Mouse (Mus musculus): ENCODE measurements around the gene Msmo1. TPM values are rescaled to one million over a fixed set of nuclear protein-coding genes. Genes with fewer than 3 reads are reported as not detected.

Msmo1 gene
- polyA plus RNA-seq, 1 experiment from 2014 or later: 116 TPM

DNA sequence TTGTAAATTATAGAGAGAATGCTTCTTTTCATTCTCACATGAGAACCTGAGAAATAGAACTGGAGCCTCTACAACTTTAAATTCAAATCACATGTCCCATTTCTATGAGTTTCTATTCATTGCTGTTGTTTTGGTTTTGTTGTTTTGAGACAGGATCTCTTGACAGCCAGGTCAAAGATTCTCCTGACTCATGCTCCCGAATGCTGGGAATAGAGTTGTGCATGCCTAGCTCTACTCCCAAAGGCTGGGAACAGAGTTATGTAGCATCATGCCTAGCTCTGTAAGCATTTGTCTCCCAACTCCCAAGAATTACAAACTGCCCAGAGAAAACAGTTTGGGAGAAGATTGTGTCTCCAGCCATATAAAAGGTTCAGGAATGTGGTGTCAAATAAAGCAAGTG lies 29.2 kb upstream of the Msmo1 start:
- 84% methylated on average over 1 of the region's 1 CpGs for WGBS
- Histone ChIP-seq H3K4me2 (replicated peaks; ENCODE audit: low read depth, low read length) (no peak overlapping the region), H3K36me3 (ENCODE audit: control insufficient read depth, insufficient read depth, low read length) (peaks cover 10% of the 10 kb centered on the region; the same call in 1 of the 2 replicates), H3K4me3 (ENCODE audit: low read length) (no peak overlapping the region), H3K4me1 (ENCODE audit: control insufficient read depth, insufficient read depth, low read length) (no peaks in the 10 kb centered on the region), H3K27me3 (ENCODE audit: control insufficient read depth, insufficient read depth, low read length) (no peaks in the 10 kb centered on the region), H3K9me3 (ENCODE audit: control insufficient read depth, low read length) (no peaks in the 10 kb centered on the region), H3K9ac (ENCODE audit: low read depth, low read length) (no peak overlapping the region), H3K27ac (ENCODE audit: low read depth, low read length) (no peak overlapping the region)
- no peak for ATAC-seq (ENCODE audit: low FRiP score, low TSS enrichment)

DNA sequence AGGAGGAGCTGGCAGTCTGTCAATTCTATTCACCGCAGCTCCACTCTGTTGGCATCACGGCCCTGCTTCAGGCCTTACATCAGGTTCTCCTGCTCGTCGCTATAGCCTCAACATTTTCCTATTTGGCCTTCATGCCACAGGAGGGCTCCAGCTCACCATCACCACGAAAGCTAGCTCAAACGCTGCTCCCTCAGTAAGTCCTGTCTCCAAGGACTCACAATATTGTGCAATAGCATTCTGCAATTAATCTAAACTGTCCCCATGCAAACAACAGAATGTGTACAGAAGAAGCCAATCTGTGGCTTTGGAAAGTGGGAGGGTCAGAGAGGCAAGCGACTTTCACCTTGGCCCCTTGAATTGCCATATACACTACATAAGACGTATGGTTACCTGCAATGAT lies 27.8 kb upstream of the Msmo1 start:
- no peak for ATAC-seq (ENCODE audit: low FRiP score, low TSS enrichment)
- 91% methylated on average over 8 of the region's 8 CpGs for WGBS
- Histone ChIP-seq H3K4me1 (ENCODE audit: control insufficient read depth, insufficient read depth, low read length) (no peaks in the 10 kb centered on the region), H3K27ac (ENCODE audit: low read depth, low read length) (no peak overlapping the region), H3K36me3 (ENCODE audit: control insufficient read depth, insufficient read depth, low read length) (peaks cover 16% of the 10 kb centered on the region), H3K4me2 (replicated peaks; ENCODE audit: low read depth, low read length) (no peak overlapping the region), H3K27me3 (ENCODE audit: control insufficient read depth, insufficient read depth, low read length) (no peaks in the 10 kb centered on the region), H3K9me3 (ENCODE audit: control insufficient read depth, low read length) (no peaks in the 10 kb centered on the region), H3K4me3 (ENCODE audit: low read length) (no peak overlapping the region), H3K9ac (ENCODE audit: low read depth, low read length) (no peak overlapping the region)

GRCm38 (mm10) chr8:64757956-64758355 lies 24.4 kb upstream of the Msmo1 start:
- H3K4me1 ChIP-seq (ENCODE audit: control insufficient read depth, insufficient read depth, low read length): no peaks in the 10 kb centered on the region
- H3K4me2 ChIP-seq (replicated peaks; ENCODE audit: low read depth, low read length): no peak overlapping the region
- peaks cover 26% of the 10 kb centered on the region for H3K36me3 ChIP-seq (ENCODE audit: control insufficient read depth, insufficient read depth, low read length)
- H3K27me3 ChIP-seq (ENCODE audit: control insufficient read depth, insufficient read depth, low read length): no peaks in the 10 kb centered on the region
- H3K9me3 ChIP-seq (ENCODE audit: control insufficient read depth, low read length): no peaks in the 10 kb centered on the region
- no peak overlapping the region for H3K9ac ChIP-seq (ENCODE audit: low read depth, low read length)
- H3K27ac ChIP-seq (ENCODE audit: low read depth, low read length): no peak overlapping the region
- ATAC-seq (ENCODE audit: low FRiP score, low TSS enrichment): no peak
- WGBS: 95% methylated on average over 15 of the region's 15 CpGs
- H3K4me3 ChIP-seq (ENCODE audit: low read length): no peak overlapping the region

DNA sequence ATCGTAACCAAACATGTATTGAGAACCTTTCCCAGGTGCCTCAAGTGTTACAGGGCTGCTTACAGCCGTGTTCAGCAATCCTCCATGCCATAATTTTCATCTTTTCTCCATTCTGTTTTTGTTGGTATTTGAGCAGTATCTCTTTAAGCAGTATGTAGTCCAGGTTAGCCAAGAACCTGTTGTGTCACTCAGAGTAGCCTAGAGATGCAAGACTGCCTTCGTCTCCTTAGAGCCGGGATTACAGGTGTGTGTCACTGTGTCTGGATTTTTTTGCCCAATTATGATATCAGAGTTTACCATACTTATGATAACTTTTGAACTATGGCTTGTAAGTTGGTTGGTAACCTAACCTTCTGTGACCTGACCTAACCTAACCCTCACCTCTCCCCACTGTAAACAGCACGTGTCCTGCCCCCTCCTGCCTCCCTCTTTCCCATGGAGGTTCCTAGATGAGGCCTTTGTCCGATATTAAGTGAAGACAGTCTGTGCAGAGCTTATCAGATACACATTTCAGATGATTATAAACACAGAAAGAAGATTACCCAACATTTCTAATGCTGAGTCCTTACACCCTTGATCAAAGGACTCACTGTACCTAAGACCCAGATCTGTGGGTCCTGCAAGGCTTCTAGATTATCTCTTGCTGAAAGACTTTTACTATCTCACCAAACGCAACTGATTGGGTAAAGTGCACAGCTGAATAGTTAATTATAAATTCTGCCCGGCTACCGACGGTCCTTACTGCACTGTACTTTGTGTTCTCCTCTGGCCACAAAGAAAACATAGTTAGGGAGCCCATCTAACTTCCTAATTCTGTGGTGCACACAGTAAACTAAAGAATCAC lies 12.8 kb upstream of the Msmo1 start:
- H3K27me3 ChIP-seq (ENCODE audit: control insufficient read depth, insufficient read depth, low read length): no peaks in the 10 kb centered on the region

GRCm38 (mm10) chr8:64740547-64741211 lies 7.1 kb upstream of the Msmo1 start:
- Histone ChIP-seq H3K36me3 (ENCODE audit: control insufficient read depth, insufficient read depth, low read length) (peaks cover 4% of the 10 kb centered on the region; the same call in 1 of the 2 replicates), H3K4me2 (replicated peaks; ENCODE audit: low read depth, low read length) (no peak overlapping the region), H3K4me3 (ENCODE audit: low read length) (no peak overlapping the region), H3K27me3 (ENCODE audit: control insufficient read depth, insufficient read depth, low read length) (no peaks in the 10 kb centered on the region), H3K27ac (ENCODE audit: low read depth, low read length) (no peak overlapping the region), H3K9ac (ENCODE audit: low read depth, low read length) (no peak overlapping the region), H3K4me1 (ENCODE audit: control insufficient read depth, insufficient read depth, low read length) (no peaks in the 10 kb centered on the region), H3K9me3 (ENCODE audit: control insufficient read depth, low read length) (no peaks in the 10 kb centered on the region)
- ATAC-seq (ENCODE audit: low FRiP score, low TSS enrichment): no peak
- WGBS: 97% methylated on average over 13 of the region's 13 CpGs

More for the DNA sequence above, 12.8 kb upstream of the Msmo1 start:
- H3K27ac ChIP-seq (ENCODE audit: low read depth, low read length): no peak overlapping the region
- H3K4me2 ChIP-seq (replicated peaks; ENCODE audit: low read depth, low read length): no peak overlapping the region
- no peak for ATAC-seq (ENCODE audit: low FRiP score, low TSS enrichment)
- no peak overlapping the region for H3K9ac ChIP-seq (ENCODE audit: low read depth, low read length)
- H3K4me3 ChIP-seq (ENCODE audit: low read length): no peak overlapping the region
- H3K4me1 ChIP-seq (ENCODE audit: control insufficient read depth, insufficient read depth, low read length): no peaks in the 10 kb centered on the region
- H3K36me3 ChIP-seq (ENCODE audit: control insufficient read depth, insufficient read depth, low read length): peaks cover 7% of the 10 kb centered on the region; the same call in 1 of the 2 replicates
- H3K9me3 ChIP-seq (ENCODE audit: control insufficient read depth, low read length): no peaks in the 10 kb centered on the region
- 87% methylated on average over 10 of the region's 10 CpGs for WGBS

- no peak overlapping the region for H3K9ac ChIP-seq (ENCODE audit: low read depth, low read length)
Measured at GRCm38 (mm10) chr8:64738916-64739315, 5.3 kb upstream of the Msmo1 start.

GRCm38 (mm10) chr8:64736767-64737323 lies 3.3 kb upstream of the Msmo1 start:
- peaks cover 8% of the 10 kb centered on the region; the same call in 1 of the 2 replicates for H3K4me1 ChIP-seq (ENCODE audit: control insufficient read depth, insufficient read depth, low read length)
- no peaks in the 10 kb centered on the region for H3K27me3 ChIP-seq (ENCODE audit: control insufficient read depth, insufficient read depth, low read length)
- H3K9ac ChIP-seq (ENCODE audit: low read depth, low read length): no peak overlapping the region
- 82% methylated on average over 3 of the region's 3 CpGs for WGBS
- H3K4me3 ChIP-seq (ENCODE audit: low read length): no peak overlapping the region
- H3K4me2 ChIP-seq (replicated peaks; ENCODE audit: low read depth, low read length): no peak overlapping the region
- H3K9me3 ChIP-seq (ENCODE audit: control insufficient read depth, low read length): no peaks in the 10 kb centered on the region
- no peak for ATAC-seq (ENCODE audit: low FRiP score, low TSS enrichment)
- no peak overlapping the region for H3K27ac ChIP-seq (ENCODE audit: low read depth, low read length)
- no peaks in the 10 kb centered on the region; the same call in 1 of the 2 replicates for H3K36me3 ChIP-seq (ENCODE audit: control insufficient read depth, insufficient read depth, low read length)

More at GRCm38 (mm10) chr8:64738916-64739315, 5.3 kb upstream of the Msmo1 start:
- Histone ChIP-seq H3K4me2 (replicated peaks; ENCODE audit: low read depth, low read length) (no peak overlapping the region), H3K36me3 (ENCODE audit: control insufficient read depth, insufficient read depth, low read length) (peaks cover 4% of the 10 kb centered on the region; the same call in 1 of the 2 replicates), H3K27me3 (ENCODE audit: control insufficient read depth, insufficient read depth, low read length) (no peaks in the 10 kb centered on the region), H3K9me3 (ENCODE audit: control insufficient read depth, low read length) (no peaks in the 10 kb centered on the region), H3K4me1 (ENCODE audit: control insufficient read depth, insufficient read depth, low read length) (no peaks in the 10 kb centered on the region), H3K4me3 (ENCODE audit: low read length) (no peak overlapping the region), H3K27ac (ENCODE audit: low read depth, low read length) (no peak overlapping the region)
- WGBS: 81% methylated on average over 1 of the region's 1 CpGs
- ATAC-seq (ENCODE audit: low FRiP score, low TSS enrichment): no peak

GRCm38 (mm10) chr8:64735161-64735560 lies 1.6 kb upstream of the Msmo1 start:
- Histone ChIP-seq H3K27me3 (ENCODE audit: control insufficient read depth, insufficient read depth, low read length) (no peaks in the 10 kb centered on the region), H3K9me3 (ENCODE audit: control insufficient read depth, low read length) (no peaks in the 10 kb centered on the region), H3K36me3 (ENCODE audit: control insufficient read depth, insufficient read depth, low read length) (peaks cover 6% of the 10 kb centered on the region), H3K9ac (ENCODE audit: low read depth, low read length) (no peak overlapping the region), H3K27ac (ENCODE audit: low read depth, low read length) (no peak overlapping the region), H3K4me3 (ENCODE audit: low read length) (no peak overlapping the region), H3K4me2 (replicated peaks; ENCODE audit: low read depth, low read length) (no peak overlapping the region), H3K4me1 (ENCODE audit: control insufficient read depth, insufficient read depth, low read length) (peaks cover 10% of the 10 kb centered on the region; the same call in 1 of the 2 replicates)
- 90% methylated on average over 8 of the region's 8 CpGs for WGBS
- no peak for ATAC-seq (ENCODE audit: low FRiP score, low TSS enrichment)

Measured in kidney, embryonic 14.5 days (tissue).